Mouse (Mus musculus): ENCODE measurements around the gene Kcnn3.

Gene Kcnn3

DNA sequence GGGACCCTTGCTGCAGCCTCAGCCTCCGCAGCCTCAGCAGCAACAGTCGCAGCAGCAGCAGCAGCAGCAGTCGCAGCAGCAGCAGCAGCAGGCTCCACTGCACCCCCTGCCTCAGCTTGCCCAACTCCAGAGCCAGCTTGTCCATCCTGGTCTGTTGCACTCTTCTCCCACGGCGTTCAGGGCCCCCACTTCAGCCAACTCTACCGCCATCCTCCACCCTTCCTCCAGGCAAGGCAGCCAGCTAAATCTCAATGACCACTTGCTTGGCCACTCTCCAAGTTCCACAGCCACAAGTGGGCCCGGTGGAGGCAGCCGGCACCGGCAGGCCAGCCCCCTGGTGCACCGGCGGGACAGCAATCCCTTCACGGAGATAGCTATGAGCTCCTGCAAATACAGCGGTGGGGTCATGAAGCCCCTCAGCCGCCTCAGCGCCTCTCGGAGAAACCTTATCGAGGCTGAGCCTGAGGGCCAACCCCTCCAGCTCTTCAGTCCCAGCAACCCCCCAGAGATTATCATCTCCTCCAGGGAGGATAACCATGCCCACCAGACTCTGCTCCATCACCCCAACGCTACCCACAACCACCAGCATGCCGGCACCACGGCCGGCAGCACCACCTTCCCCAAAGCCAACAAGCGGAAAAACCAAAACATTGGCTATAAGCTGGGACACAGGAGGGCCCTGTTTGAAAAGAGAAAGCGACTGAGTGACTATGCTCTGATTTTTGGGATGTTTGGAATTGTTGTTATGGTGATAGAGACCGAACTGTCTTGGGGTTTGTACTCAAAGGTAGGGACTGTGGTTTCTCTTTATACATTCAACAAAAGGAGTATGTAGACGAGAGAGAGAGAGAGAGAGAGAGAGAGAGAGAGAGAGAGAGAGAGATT, 896 bp downstream of the Kcnn3 start:
- no peak for DNase-seq (ENCODE audit: low spot score)

DNA sequence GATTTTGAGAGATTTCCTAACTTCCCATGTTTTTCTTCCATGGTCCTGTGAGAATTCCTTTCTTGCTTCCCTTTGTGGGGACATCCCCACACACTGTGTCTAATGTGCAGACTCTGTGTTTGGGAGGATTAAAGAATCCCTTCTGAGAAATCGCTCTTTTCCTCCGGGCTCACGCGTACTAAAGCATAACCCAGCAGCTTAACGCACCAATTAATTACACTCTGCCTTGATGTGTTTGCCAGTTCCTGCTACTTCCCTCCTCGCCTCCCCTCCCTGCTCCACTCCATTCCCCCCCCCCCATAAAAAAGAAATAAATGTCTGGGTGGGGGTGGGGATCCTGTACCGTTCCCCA, 1.5 kb downstream of the Kcnn3 start:
- no peak for DNase-seq (ENCODE audit: low spot score)

DNA sequence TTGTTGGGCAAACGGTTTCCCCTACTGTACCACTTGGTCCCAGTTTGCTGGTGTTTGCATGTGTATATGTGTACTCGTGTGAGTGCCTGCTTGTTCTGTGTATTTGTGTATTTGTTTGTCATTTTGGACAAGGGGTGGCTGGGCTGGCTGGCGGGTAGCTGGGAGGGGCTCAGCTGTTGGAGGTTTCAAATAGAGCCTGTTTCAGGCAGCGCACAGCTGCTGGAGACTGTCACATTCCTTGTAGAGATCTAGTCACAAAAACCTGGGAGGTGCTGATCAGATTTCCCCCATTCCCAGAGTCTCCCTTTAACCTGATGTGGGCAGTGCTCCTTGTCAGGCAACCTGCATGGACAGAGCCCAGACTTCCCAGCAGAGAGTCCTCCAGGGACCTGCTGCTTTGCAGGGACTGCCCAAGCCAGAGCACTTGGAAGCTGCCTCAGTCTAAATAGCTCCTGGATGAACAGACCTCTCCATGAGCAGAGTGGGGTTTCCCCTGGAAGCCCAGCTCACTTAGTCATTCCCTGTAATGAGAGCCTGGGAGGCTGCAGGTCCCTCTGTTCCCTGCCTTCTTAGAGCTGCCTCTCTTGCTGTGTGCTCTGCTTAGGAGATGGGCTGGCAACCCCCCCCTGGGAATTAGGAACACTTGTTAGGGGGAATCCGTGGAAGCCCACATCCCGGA, 2.6 kb downstream of the Kcnn3 start:
- no peak for DNase-seq (ENCODE audit: low spot score)

DNA sequence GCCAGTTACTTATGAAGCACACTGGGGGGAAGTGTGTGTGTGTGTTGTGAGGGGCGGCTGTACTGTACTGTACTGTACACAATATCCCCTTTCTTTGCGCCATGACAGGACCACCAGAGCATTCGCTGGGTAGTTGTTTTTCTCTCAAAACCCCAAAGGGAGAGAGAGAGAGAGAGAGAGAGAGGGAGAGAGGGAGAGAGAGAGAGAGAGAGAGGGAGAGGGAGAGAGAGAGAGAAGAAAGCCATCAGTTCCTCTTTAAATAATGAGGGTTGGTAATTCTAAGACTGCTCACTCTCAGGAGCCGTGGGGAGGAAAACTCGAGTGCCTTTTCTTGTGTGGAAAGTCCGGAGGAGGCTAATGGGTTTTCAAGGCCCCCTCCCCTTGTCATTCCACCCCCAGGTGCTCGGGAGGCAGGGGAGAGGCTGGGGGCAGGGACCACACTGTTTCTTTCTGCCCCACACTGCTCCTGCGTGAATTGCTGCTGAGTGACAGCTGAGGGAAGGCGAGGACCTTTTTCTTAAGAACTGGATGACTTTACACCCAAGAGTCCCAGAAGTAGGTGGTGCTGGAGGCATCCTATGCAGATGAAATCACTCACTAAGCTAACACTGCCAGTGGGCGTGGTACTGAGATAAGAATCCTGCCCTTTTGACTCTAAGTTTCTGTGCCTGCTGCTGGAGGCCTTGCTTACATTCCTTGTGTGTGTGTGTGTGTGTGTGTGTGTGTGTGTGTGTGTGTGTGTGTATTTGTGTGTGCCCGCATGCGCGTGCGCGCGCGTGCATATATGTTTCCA, 6.5 kb downstream of the Kcnn3 start:
- no peak for DNase-seq (ENCODE audit: low spot score)

DNA sequence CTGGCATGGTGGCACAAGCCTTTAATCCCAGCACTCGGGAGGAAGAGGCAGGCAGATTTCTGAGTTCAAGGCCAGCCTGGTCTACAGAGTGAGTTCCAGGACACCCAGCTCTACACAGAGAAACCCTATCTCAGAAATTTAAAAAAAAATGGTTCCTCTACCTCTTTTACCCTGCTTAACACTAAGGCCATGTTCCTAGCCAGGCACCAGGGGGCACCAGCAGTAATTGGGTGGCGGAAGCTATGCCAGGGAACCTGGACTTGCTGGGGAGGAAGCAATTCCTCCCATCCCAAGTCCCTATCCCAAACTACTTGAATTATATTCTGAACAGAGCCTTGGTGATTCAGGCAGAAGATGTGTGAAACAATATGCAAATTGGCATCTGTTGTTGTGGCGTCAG, 9.8 kb downstream of the Kcnn3 start:
- DNase-seq (ENCODE audit: low spot score): no peak

DNA sequence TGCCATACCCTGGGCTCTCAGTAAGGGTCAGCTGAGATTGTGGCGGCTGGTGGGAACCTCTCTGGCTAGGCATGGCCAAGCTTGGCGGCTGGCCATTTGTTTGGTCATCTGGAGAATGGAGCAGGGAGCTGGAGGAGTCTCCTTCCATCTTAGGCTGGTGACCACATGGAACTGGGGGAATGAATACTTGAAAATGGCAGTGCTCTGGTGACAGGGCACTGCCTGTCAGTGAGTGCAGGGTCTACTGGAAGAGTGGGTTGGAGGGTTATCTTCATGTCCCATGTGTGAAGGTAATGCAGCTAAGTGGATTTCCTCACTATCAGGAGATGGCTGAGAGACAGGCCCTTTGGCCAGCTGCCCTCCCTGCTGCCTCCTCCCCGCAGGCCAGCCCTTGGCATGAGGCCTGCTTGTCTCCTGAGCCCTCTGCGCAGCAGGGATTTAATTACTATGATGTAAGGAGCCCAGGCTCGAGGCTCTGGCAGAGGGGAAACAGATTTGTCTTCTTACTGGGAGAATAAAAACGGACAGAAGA, 14.7 kb downstream of the Kcnn3 start:
- DNase-seq (ENCODE audit: low spot score): peak; percentile 56

DNA sequence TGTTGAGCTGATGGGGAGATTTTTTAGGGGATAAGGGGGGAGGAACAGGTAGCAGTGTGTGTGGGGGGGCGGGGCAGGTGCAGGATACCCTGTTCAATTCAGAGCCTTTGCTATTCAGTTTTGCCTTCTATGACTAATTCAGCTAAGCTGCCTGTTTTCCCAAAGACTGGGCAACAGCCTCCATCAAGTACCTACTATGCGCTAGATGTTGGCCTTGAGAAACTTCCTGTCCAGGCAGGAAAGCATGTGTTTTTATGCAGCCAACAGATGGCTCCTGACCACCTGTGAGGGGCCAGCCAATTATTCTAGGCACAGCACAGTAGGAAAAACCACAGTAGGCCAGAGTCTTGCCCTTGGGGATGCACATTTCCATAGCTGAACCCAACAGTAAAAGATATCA, 15.2 kb downstream of the Kcnn3 start:
- no peak for DNase-seq (ENCODE audit: low spot score)

DNA sequence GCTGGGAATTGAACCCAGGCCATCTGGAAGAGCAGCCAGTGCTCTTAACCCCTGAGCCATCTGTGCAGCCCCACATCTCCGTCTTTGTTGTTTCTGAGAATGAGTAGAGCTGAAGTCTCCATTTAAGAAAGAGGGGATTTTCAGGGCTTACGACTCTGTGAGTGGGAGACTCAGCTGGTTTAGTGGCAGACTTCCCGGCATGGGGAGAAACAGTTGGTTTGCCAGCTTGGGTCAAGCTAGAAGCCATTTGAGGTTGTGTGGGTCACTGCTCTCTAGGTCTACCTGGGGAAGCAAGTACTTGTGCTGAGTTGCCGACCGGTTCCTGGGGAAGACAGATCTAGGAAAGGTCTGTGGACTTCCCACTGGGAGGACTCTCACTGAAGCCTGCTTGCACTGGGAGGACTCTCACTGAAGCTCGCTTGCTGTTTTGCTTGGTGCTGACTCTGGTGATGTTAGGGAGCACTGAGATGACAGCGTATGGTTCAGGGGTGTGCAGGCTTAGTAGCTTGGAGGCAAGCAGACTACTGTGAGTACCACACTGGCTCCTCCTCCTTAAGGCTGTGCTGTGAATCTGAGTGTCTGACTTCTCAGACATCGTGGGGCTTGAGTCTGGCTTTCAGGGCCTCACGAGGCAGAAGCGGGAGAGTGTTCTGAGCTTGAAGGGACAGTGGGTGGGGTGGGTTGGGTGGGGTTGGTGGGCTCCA, 19.2 kb downstream of the Kcnn3 start:
- DNase-seq (ENCODE audit: low spot score): no peak

DNA sequence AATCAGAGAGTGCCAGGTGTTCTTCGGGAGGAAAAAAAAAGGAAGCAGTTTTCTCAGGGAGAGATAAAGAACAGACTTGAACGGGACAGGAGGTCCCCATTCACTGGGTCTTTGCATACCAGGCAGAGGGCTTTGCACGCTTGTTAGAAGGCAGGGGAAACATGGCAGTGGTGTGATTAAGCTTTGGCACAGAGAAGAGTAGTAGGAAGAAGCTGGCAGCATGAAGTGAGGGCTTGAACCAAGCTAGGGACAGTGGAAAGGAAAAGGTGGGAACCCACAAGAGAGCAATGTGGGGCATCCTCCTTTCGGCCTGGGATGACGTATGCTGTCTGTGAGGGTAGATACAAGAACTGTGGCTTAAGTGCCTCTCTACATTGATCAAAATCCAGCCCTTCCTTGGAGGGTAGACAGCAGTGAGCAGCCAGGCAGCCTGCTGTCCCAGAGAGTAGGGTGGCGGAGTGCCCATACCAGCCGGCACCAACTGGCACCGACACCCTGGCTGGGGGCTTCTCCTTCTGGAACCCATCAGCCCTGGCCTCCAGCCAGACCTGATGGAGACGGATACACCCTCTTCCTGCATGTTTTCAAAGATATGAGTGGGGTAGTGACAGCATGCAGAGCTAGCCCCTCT, 19.9 kb downstream of the Kcnn3 start:
- no peak for DNase-seq (ENCODE audit: low spot score)

DNA sequence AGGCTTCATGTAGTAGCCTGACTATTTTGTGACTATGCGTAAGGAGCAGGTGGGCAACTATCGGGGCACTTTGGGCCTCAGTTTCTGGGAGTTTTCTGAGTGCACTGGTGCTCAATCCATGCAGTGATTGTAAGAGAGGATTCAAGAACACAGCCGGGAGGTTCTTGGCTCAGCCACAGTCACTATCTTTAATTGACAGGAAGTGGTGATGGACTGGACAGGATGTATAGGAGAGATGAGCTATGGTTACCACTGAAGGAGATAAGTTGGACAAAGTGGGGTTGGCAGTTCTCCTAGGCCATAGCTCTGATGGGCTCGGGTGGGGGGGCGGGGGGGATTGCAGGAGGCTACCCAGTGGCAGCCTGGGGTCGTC, 20.4 kb downstream of the Kcnn3 start:
- DNase-seq (ENCODE audit: low spot score): no peak

DNA sequence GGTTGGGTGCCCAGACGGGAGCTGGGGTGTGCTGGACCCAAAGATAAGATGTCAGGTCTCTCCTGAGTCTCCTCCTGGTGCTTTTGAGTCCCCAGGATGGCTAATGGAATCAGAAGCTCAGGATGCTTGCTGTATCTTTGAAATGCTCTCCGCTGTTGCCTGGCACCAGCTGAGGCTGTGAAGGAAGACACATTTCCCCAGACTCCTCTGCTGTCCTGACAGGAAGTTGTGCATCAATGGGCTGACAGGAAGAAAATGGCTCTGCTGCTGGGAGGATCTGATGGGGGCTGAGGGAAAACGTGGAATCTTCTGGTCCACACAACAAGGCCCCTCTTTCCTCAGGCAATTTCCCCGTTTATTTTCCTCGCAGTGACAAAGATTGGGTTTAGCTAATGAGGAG, 27.0 kb downstream of the Kcnn3 start:
- DNase-seq (ENCODE audit: low spot score): no peak

DNA sequence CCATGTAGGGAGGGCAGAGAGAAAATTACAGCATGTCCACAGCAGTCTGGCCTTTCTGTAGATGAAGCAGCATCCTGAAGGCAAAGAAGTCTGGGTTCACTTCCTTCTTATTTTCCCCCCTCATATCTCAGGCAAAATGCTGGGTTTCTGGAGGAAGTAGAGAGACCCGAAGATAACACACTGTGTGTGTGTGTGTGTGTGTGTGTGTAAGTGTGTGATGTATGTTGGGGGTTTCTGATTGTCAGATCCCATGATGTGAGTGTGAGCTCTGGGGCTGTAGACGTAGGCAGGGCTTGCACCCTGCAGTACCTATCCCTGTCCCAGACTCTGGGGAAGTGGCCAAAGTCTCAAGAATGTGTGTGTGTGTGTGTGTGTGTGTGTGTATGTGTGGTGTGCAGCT, 28.8 kb downstream of the Kcnn3 start:
- no peak for DNase-seq (ENCODE audit: low spot score)

DNA sequence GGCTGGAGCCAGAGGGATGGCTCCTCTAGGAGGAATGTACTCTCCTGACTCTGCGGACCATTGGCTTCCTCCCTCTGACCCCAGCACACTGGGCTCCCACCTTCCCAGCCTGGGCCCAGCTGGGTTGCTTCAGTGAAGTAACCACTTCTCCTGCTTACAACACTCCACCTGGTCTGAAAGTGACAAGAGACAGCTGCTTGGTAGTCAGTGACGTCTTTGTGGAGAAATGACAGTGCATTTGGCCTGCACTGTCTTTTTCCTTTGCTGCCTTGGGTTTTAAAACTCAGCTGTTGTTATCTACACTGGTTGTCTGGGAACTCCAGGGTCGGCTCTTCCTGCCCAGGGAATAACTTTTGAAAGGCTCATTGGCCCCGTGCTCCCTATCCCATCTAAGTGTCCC, 29.5 kb downstream of the Kcnn3 start:
- DNase-seq (ENCODE audit: low spot score): no peak

DNA sequence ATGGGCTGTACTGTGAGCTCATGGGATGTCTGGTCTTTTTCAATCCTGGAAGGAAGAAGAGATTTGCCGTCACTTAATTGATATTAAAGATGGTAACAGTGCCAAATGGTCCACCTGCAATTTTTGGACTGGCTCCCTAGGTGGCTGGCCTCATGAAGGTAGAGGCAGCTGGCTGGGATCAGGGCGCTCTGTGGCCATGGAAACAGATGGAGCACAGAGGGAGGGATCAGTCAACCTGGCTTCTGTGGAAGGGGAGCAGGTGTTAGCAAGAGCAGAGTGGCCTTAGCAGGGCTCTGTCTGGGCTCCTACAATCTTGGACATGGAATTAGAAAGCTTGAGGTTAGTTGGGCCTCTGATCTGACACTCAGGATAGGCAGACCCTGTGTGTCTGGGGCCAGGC, 31.9 kb downstream of the Kcnn3 start:
- DNase-seq (ENCODE audit: low spot score): no peak

DNA sequence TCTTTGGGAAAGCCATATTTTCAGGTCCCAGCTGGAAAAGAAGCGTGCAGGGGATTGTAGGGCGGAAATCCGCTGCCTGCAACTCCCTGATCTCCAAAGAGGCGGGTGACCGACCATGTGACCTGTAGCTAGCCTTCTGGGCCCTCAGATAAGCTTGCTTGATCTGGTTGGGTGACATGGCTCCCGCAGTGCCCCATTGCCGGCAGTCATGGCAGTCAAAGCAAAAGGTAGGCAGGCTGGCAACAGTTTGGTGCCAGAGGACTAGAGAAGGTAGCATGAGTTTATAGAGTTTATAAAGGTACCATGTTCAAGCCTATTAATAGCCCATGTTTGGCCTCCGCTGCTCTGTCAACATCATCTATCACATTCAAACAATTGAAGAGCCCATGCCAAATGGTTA, 33.5 kb downstream of the Kcnn3 start:
- no peak for DNase-seq (ENCODE audit: low spot score)

DNA sequence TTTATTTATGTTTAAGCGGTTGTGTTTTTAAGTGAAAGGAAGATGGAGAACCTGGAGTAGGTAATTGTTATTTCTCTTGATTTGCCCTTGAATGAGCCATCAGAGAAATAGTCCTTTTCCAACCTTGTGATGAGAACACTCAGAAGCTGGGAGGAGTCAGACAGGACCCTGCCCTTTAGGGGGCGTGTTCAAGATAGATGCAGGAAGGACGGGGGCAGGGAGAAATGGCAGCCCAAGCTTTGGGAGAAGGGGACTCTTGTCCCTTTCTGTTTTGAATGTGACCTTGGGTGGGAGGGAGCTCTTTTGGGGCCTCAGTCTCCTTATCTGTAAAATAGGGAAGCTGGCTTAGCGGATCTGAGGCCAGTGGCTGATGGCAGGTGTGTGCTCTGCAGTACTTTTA, 34.0 kb downstream of the Kcnn3 start:
- no peak for DNase-seq (ENCODE audit: low spot score)

DNA sequence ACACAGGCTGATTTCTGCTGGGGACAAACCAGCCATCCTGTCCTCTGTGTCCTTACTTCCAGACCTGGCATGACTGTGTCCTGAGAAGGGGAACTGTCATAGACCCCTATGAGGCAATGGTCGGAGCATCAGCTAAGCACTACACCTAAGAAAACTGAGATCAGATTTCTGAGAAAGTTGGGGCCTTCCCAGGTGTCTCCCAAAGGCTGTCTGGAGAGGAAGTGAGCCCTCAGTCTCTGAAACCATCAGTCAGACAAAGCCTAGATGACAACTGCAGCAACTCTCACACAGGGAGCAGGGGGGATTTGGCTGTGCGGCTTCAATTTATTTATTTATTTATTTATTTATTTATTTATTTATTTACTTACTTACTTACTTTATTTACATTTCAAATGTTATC, 34.6 kb downstream of the Kcnn3 start:
- DNase-seq (ENCODE audit: low spot score): no peak

DNA sequence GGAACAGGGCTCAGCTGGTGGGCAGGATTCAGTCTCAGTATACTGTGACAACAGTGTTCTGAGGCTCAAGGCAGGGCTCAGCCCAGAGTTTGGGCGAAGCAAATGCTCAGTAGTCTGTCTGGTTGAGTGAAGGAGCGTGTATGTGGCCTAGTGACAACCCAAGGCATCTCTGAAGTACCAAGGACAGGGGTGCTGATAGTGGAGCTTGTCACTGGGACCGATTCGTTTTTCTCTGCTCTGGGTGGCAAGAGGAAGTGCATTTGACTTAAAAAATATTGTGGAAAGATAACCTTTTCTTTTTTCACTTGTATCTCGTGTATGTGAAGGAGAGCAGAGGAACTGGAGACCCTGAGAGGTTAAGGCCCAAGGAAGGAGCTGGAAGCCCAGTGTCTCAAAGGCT, 37.8 kb downstream of the Kcnn3 start:
- DNase-seq (ENCODE audit: low spot score): no peak

DNA sequence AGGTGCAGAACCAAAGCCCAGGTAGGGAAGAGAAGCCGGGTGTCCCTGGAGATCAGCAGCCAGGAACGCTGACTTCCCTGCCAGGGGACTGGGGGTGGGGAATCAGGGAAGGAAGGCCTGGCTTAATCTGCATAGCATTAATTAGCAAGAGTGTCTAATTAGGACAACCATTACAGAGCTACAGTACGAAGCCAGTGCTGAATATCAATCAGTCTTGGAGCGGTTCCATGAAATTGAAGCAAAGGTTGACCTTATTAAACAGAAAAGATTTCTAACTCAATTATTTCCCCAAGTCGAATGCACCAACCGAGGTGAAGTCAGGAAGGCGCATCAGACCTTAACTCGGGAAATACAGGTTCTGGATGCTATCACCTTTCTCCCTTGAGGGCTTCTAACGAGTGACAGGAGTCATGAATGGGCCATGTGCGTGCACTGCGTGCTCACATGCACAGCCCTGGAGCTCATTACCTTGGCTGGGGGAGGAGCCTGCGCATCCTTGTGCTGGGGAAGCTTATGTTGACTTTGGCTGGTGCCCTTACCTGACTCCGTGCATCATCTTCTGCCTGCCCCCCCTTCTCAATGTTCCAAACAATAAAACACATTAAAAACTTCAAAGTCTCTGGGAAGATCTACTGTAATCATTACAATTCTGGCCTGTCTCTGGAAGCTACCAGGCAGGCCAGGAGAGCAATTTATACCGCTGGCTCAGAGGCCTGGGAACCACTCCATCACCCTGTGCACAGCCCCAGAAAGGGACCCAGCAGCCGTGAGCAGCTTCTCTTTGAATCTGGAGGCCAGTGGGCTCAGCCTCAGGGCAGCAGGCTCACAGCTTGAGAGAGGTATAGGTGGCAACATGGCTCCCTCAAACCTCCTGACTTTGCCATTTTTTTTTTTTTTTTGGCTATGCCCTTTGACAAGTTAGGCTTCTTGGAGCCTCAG, 39.3 kb downstream of the Kcnn3 start:
- no peak for DNase-seq (ENCODE audit: low spot score)

DNA sequence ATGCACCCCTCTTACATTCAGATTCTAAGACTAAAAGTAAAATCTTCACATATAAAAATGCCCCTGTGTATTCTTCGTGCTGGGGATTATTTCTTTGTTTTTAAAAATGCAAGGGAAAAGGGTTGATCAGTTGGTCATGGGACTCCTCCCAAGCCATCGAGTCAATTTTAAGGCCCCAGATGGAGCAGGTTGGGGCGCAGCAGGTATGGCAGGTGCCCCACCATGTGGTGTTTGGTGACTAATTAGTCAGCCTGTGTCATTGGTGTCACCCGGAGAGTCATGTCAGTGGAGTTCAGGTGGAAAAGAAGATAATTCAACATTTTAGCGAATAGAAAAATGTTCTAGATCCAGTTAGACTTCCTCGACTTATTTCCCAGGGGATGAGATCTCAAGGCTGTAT, 41.4 kb downstream of the Kcnn3 start:
- no peak for DNase-seq (ENCODE audit: low spot score)

DNA sequence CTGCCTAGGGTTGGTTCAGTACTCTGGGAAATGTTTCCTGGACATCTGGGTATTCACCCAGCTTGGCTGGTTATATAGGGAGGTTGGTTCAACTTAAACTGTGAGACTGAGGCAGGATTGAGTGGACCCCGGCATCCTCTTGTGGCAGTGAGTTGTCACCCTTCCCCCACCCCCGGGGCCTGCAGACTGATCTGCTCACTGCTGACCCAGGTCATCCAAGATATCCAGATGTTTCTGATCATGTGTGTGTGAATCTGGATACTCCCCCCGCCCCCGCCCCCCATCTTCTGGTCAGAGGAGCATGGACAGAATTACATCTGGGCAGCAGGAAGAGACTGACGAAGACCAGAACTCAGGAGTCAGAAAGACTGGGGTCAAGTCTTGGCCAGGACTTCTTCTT, 45.4 kb downstream of the Kcnn3 start:
- no peak for DNase-seq (ENCODE audit: low spot score)

Data from testis, postnatal 10 days (tissue).